Mouse (Mus musculus) lung, postnatal 0 days (tissue): Measurements from ENCODE around the gene Pou2f3. TPM values are rescaled to one million over a fixed set of nuclear protein-coding genes. Genes with fewer than 3 reads are reported as not detected.

Experiments used
- ATAC-seq: fragments of 200-750 bp; cut with Nextera tagmentation; 2 replicates; pipeline ENCODE4 v1.8.0; 2017; ENCODE audit warnings: moderate library complexity
- DNase-seq: peaks from one replicate; pipeline ENCODE4 v3.0.0-alpha.2; 2016; ENCODE audit warnings: low spot score
- H3K27ac ChIP-seq: fragments of 300-500 bp; sonication (generic); 2 replicates; pipeline ENCODE4 v1.5.1; 2014; ENCODE audit warnings: antibody characterized with exemption, mild to moderate bottlenecking, low read length, mixed read lengths
- H3K27me3 ChIP-seq: fragments of 300-500 bp; sonication (generic); replicated peaks from 2 replicates; pipeline ENCODE4 v1.6.1; 2014; ENCODE audit warnings: low read length, mixed read lengths; ENCODE audit not compliant: insufficient read depth
- H3K36me3 ChIP-seq: fragments of 300-500 bp; sonication (generic); 2 replicates; pipeline ENCODE4 v1.6.1; 2014; ENCODE audit warnings: low read length, mixed read lengths; ENCODE audit not compliant: insufficient read depth
- H3K4me1 ChIP-seq: fragments of 300-500 bp; sonication (generic); 2 replicates; pipeline ENCODE4 v1.6.1; 2014; ENCODE audit warnings: antibody characterized with exemption, low read depth, low read length, mixed read lengths; ENCODE audit not compliant: insufficient read depth
- H3K4me2 ChIP-seq: fragments of 300-500 bp; sonication (generic); replicated peaks from 2 replicates; pipeline ENCODE4 v1.6.1; 2014; ENCODE audit warnings: low read depth, mild to moderate bottlenecking, low read length, moderate library complexity, mixed read lengths
- H3K4me3 ChIP-seq: fragments of 300-500 bp; sonication (generic); 2 replicates; pipeline ENCODE4 v1.5.1; 2014; ENCODE audit warnings: low read depth, low read length
- H3K9ac ChIP-seq: fragments of 300-500 bp; sonication (generic); replicated peaks from 2 replicates; pipeline ENCODE4 v1.6.1; 2014; ENCODE audit warnings: low read depth, mild to moderate bottlenecking
- H3K9me3 ChIP-seq: fragments of 300-500 bp; sonication (generic); 2 replicates; pipeline ENCODE4 v1.6.1; 2016; ENCODE audit warnings: low read length, mixed read lengths
- CTCF ChIP-seq: IDR thresholded peaks from 2 replicates; pipeline ENCODE4 v1.5.1; 2016; ENCODE audit warnings: antibody characterized with exemption, mild to moderate bottlenecking
- EP300 ChIP-seq: IDR thresholded peaks from 2 replicates; pipeline ENCODE4 v1.6.1; 2016; ENCODE audit warnings: antibody characterized with exemption, mild to moderate bottlenecking, control low read depth
- WGBS: fragments of 180-500 bp; shearing (Covaris S2); extraction: QIAGEN DNeasy Blood & Tissue Kit; methylation state at CpG from one replicate; pipeline ENCODE4 v1.1.7; 2014; 5-methylcytosine and 5-hydroxymethylcytosine counted together
- polyA plus RNA-seq: library from polyadenylated mRNA; unstranded; fragments of >200 nt; fragmentation: Nextera tagmentation; extraction: Ambion mirVana; gene quantifications from 2 replicates; pipeline ENCODE4 v1.2.1, GENCODE M21; 2015

Gene Pou2f3
- 0.07 and 0.13 TPM in 2 replicates for polyA plus RNA-seq

DNA sequence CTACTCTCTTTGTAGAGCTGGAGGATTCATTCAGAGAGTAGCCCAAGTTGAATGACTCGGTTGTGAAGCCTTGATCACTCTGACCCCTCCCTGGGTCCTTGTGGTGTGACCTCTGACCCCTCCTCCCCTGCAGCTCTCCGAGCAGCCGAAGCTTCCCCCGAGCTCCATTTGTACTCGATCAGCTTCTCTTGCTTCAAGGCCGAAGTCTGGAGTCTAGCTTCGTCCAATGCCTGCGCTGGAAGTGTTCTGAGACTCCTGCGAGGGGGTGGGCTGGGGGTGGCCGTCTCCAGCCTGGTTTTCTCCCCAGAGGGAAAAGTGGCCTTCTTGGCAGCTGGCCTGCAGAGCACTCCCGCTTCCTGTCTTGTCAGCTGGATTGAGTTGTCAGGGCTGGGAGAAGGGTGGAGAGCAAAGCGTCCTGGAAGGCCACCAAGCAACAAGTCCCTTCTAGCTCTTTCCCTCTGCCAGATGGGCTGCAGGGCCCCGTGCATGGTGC lies at the start of gene Pou2f3:
Gene Pou2f3 (minus strand): TSS at position 180 of the 493 bp plus-strand sequence.
- ATAC-seq (peak; percentile 81), DNase-seq (peak; percentile 78)
- Histone ChIP-seq H3K36me3 (no peaks in the 10 kb centered on the region), H3K4me2 (peak within 1 kb of the TSS; percentile 40), H3K4me3 (no peak within 1 kb of the TSS), H3K9me3 (no peaks in the 10 kb centered on the region), H3K27ac (no peak within 1 kb of the TSS), H3K4me1 (peaks cover 11% of the 10 kb centered on the region; the same call in 1 of the 2 replicates), H3K9ac (no peak within 1 kb of the TSS; the same call in 1 of the 2 replicates), H3K27me3 (peaks cover 7% of the 10 kb centered on the region)
- no peak for TF ChIP-seq CTCF
- no peak for TF ChIP-seq EP300
- WGBS: 8% methylated on average over 13 of the region's 13 CpGs

DNA sequence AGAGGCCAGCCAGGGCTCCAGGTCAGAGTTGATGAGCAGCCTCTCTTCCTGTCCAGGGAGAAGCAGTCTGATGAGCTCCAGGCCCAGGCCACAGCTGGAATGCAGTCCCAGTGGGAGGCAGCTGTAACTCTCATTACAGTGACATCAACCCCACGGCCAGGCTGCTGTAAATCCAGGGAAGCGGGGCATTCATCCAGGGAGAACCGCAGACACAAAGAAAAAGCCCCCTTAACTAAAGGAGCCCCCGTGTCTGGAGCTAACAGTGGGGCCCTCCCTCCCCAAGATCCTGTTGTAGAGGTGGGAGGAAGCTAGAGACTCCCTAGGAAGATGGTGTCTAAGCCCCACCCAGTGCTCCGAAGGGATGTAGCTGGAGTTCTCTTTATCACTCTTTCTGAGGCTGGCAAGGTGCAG lies 43.1 kb upstream of the Pou2f3 start:
- Histone ChIP-seq H3K4me1 (no peaks in the 10 kb centered on the region), H3K27me3 (no peaks in the 10 kb centered on the region), H3K4me3 (no peak overlapping the region), H3K9ac (no peak overlapping the region), H3K4me2 (no peak overlapping the region), H3K27ac (peak overlapping the region; percentile 26; the same call in 1 of the 2 replicates), H3K9me3 (no peaks in the 10 kb centered on the region), H3K36me3 (no peaks in the 10 kb centered on the region)
- 29% methylated on average over 5 of the region's 5 CpGs for WGBS
- ATAC-seq (peak; percentile 86), DNase-seq (peak; percentile 54)
- no peak for TF ChIP-seq EP300
- no peak for TF ChIP-seq CTCF

DNA sequence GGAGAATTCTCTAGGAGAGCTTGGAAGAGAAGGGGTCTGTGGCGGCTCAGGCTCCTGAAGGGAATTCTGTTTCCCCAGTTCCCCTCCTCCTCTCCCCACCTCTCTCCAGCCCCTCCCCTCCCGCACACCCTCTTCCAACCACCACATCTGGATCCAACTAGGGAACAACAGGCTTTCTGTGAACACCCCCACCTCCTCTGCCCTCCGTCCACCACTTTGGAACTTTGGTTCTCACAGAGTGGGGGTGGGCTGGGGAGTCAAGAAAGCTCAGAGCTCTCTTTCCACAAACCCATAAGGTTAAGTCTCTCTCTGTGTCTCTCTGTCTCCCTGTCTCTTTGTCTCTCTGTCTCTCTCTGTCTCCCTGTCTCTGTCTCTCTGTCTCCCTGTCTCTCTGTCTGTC lies 42.6 kb upstream of the Pou2f3 start:
- H3K27me3 ChIP-seq: no peaks in the 10 kb centered on the region
- ATAC-seq: no peak; the same call in 1 of the 2 replicates
- no peaks in the 10 kb centered on the region for H3K36me3 ChIP-seq
- 51% methylated on average over 3 of the region's 3 CpGs for WGBS
- H3K9ac ChIP-seq: no peak overlapping the region
- DNase-seq: no peak
- H3K27ac ChIP-seq: no peak overlapping the region
- no peaks in the 10 kb centered on the region for H3K4me1 ChIP-seq
- no peak overlapping the region for H3K4me2 ChIP-seq
- no peak overlapping the region for H3K4me3 ChIP-seq
- H3K9me3 ChIP-seq: no peaks in the 10 kb centered on the region
- no peak for TF ChIP-seq CTCF
- no peak for TF ChIP-seq EP300

DNA sequence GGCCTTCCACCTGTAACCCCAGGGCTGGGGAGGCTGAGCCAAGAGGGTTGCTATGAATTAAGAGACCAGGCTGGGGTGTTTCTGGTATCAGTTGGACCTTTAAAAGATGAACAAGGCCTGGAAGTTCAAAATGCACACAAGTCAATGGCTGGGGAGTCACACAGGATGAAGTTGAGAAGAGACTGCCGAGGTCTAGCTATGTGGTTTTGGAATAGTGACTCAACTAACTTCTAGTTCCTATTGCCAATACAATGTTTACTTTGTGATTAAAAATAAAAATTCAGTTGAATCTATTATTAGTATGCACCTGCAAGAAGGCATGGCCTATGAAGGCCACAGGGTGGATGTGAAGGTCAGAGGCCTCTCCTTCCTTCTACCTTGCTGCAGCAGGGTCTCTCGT lies 41.6 kb upstream of the Pou2f3 start:
- TF ChIP-seq EP300 (no peak), CTCF (no peak)
- Histone ChIP-seq H3K4me2 (no peak overlapping the region), H3K36me3 (no peaks in the 10 kb centered on the region), H3K4me3 (no peak overlapping the region), H3K9me3 (no peaks in the 10 kb centered on the region), H3K27ac (no peak overlapping the region), H3K9ac (no peak overlapping the region), H3K4me1 (no peaks in the 10 kb centered on the region), H3K27me3 (no peaks in the 10 kb centered on the region)
- 82% methylated on average over 2 of the region's 2 CpGs for WGBS
- no peak for ATAC-seq
- no peak for DNase-seq

DNA sequence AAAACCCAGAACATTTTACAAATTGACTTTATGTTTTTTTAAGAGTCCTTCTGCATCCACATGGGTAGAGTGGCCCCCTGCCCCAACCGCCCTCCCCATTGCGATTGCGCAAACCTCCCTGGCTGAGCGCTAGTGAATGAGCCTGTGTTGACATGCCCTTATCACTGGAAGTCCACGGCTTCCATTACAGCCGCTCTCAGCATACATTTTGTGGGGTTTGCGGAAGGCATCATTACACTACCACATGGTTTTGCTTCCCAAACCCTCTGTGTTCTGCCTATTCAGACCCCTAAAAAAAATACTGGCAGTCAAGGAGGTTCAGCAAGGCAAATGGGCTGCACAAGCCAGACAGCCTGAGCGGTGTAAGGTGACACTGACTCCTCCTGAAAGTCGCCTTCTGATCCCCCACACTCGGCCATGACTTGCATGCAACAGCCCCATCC lies 36.6 kb upstream of the Pou2f3 start:
- DNase-seq: no peak
- ATAC-seq: no peak
- Histone ChIP-seq H3K9ac (no peak overlapping the region), H3K4me3 (no peak overlapping the region), H3K27me3 (no peaks in the 10 kb centered on the region), H3K4me2 (no peak overlapping the region), H3K9me3 (no peaks in the 10 kb centered on the region), H3K36me3 (no peaks in the 10 kb centered on the region), H3K27ac (no peak overlapping the region), H3K4me1 (no peaks in the 10 kb centered on the region)
- 15% methylated on average over 10 of the region's 10 CpGs for WGBS
- TF ChIP-seq CTCF (no peak), EP300 (no peak)

DNA sequence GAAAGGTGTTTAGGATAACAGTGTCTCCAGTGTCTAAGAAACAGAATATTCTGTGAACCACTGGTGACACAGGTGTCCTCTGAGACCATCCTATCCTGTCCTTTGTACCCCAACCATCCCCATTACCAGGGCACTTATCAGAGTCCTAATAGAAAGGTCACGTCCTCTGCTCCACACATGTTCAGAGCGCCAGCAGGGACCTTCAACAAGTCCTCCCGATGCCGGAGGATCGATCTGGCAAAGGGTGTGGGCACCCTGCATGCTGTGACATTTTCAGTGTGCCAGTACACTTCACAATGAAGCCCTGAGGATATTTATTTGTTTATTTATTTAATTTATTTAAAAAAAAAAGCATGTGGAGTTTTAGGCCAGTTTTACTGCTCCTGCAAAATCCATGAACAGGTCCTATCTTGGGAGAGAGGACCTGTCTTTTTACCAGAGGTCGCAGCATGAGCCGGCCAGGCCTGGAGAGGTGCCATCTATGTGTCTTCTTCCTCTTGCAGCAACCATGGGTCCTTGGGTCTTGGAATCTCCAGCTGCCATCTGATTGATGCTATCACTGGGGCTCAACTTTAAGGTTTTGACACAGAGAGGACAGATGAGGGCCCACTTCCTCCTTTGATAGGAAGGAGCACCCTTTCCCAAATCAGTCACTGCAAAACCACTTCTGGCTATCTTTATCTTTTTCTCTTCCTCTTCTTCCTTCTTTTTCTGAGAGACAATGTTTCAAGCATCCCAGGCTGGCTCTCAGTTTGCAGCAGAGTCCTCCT lies 35.8 kb upstream of the Pou2f3 start:
- H3K9me3 ChIP-seq: no peaks in the 10 kb centered on the region
- H3K27ac ChIP-seq: no peak overlapping the region
- no peaks in the 10 kb centered on the region for H3K4me1 ChIP-seq
- no peaks in the 10 kb centered on the region for H3K27me3 ChIP-seq
- DNase-seq (no peak), ATAC-seq (no peak)
- H3K4me3 ChIP-seq: no peak overlapping the region
- 76% methylated on average over 7 of the region's 7 CpGs for WGBS
- H3K4me2 ChIP-seq: no peak overlapping the region
- no peak for TF ChIP-seq EP300
- no peak for TF ChIP-seq CTCF
- H3K36me3 ChIP-seq: no peaks in the 10 kb centered on the region
- no peak overlapping the region for H3K9ac ChIP-seq
